Mouse (Mus musculus) hindbrain, postnatal 0 days (tissue): ENCODE measurements around the gene Ltbp4. TPM values are rescaled to one million over a fixed set of nuclear protein-coding genes. Genes with fewer than 3 reads are reported as not detected.

Experiments used
- ATAC-seq: fragments of 200-750 bp; cut with Nextera tagmentation; 2 replicates; pipeline ENCODE4 v1.8.0; 2017; ENCODE audit warnings: mild to moderate bottlenecking, moderate TSS enrichment, moderate library complexity
- DNase-seq: peaks from one replicate; pipeline ENCODE4 v3.0.0-alpha.2; 2015; ENCODE audit warnings: low spot score
- H3K27ac ChIP-seq: fragments of 300-500 bp; sonication (generic); 2 replicates; pipeline ENCODE4 v1.5.1; 2014; ENCODE audit warnings: mild to moderate bottlenecking
- H3K27me3 ChIP-seq: fragments of 300-500 bp; sonication (generic); 2 replicates; pipeline ENCODE4 v1.6.1; 2014; ENCODE audit warnings: low read length, mixed read lengths; ENCODE audit not compliant: insufficient read depth
- H3K36me3 ChIP-seq: fragments of 300-500 bp; sonication (generic); 2 replicates; pipeline ENCODE4 v1.6.1; 2014; ENCODE audit warnings: low read length, mixed read lengths; ENCODE audit not compliant: insufficient read depth
- H3K4me1 ChIP-seq: fragments of 300-500 bp; sonication (generic); 2 replicates; pipeline ENCODE4 v1.6.1; 2014; ENCODE audit warnings: antibody characterized with exemption, low read length, mixed read lengths; ENCODE audit not compliant: insufficient read depth
- H3K4me2 ChIP-seq: fragments of 300-500 bp; sonication (generic); 2 replicates; pipeline ENCODE4 v1.6.1; 2014; ENCODE audit warnings: low read depth, mild to moderate bottlenecking, low read length, moderate library complexity, mixed read lengths
- H3K4me3 ChIP-seq: fragments of 300-500 bp; sonication (generic); 2 replicates; pipeline ENCODE4 v1.5.1; 2014; ENCODE audit warnings: low read length
- H3K9ac ChIP-seq: fragments of 300-500 bp; sonication (generic); replicated peaks from 2 replicates; pipeline ENCODE4 v1.6.1; 2014; ENCODE audit warnings: mild to moderate bottlenecking, low read length, moderate library complexity, mixed read lengths
- H3K9me3 ChIP-seq: fragments of 300-500 bp; sonication (generic); 2 replicates; pipeline ENCODE4 v1.6.1; 2016; ENCODE audit warnings: low read length, mixed read lengths
- CTCF ChIP-seq: IDR thresholded peaks from 2 replicates; pipeline ENCODE4 v1.5.1; 2016; ENCODE audit warnings: antibody characterized with exemption, control low read depth, low read depth
- WGBS: fragments of 180-500 bp; shearing (Covaris S2); extraction: QIAGEN DNeasy Blood & Tissue Kit; methylation state at CpG from one replicate; pipeline ENCODE4 v1.1.7; 2014; 5-methylcytosine and 5-hydroxymethylcytosine counted together
- polyA plus RNA-seq: library from polyadenylated mRNA; unstranded; fragments of >200 nt; fragmentation: Nextera tagmentation; extraction: Ambion mirVana; gene quantifications from 2 replicates; pipeline ENCODE4 v1.2.1, GENCODE M21; 2015
- total RNA-seq: library from RNA; depleted of rRNA; stranded (reverse); fragments of >200 nt; gene quantifications from 2 replicates; pipeline ENCODE4 v1.2.3, GENCODE M21; 2014

The Ltbp4 gene
- total and polyA plus RNA-seq, 2 experiments from 2014 or later = 10.6 to 34.8 TPM

DNA sequence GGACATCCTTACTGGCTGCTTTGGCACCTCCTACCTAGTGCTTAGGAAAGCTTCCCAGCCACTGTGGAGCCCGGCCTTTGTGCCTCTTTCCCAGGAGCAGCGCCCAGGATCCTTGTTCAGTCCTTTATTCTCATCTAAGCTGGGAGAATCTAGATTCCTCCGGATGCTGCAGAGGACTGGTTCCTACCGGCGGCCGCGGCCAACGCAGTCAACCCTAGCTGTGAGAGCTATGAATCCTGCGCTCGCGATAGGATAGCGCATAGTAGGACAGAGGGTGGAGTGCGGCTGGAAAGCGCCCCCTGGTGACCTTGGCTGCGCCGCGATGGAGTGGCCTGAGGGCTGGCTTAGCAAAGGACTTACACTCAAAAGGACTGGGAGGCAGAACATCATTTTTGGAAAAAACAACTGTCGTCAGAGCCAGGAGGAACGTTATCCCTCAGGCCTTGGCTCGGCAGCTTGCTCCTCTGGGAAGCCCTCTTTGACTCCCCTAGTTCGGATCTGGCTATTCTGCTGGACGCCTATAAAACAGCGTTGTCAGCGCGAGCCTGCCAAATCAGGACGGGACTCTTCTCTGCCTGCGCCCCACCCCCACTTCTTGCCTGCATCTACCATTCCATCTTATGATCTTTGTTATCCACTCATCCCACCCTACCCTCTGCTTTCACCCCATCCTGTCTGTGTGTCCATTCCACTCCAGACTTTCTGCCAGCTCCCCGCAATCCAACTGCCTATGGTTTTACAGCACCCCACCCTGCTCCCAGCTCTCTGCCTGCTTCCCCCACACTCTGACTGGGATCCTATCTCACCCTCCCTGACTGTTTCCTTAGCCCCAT is 52.4 kb downstream of the Ltbp4 start:
- TF ChIP-seq CTCF = peak; percentile 50
- H3K27ac ChIP-seq = peak overlapping the region; percentile 54; the same call in 1 of the 2 replicates
- H3K36me3 ChIP-seq = peaks cover 19% of the 10 kb centered on the region
- peak overlapping the region; percentile 17 for H3K4me3 ChIP-seq
- H3K9me3 ChIP-seq = no peaks in the 10 kb centered on the region
- DNase-seq = peak; percentile 53
- H3K9ac ChIP-seq = 0 out of 2 replicates have a peak overlapping the region, but pooled peaks have one; percentile 37
- H3K27me3 ChIP-seq = no peaks in the 10 kb centered on the region
- H3K4me1 ChIP-seq = no peaks in the 10 kb centered on the region
- peak overlapping the region; percentile 45 for H3K4me2 ChIP-seq
- ATAC-seq = peak; percentile 81
- under 1% methylated on average over 28 of the region's 28 CpGs for WGBS

DNA sequence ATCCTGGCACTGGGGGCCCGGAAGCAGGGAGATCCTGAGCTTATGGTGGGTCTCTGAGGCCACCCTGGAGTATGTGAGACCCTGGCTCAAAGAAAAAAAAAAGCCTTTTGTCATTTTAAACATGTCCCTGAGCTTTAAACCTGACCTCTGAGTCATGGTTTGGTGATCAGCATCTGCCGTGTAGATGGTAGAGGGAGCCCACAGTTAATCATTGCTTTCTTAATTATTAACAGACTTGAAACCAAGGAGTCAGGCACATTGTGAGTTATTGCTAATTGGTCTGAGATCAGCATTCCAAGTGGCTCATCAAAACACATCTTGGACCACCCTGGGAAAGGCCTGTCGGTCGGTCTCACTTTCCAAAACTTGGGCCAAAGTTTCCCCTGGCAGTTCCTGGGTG is 55.3 kb downstream of the Ltbp4 start:
- H3K27ac ChIP-seq = no peak overlapping the region
- ATAC-seq (no peak), DNase-seq (no peak)
- H3K36me3 ChIP-seq = peaks cover 47% of the 10 kb centered on the region
- no peak for TF ChIP-seq CTCF
- no peaks in the 10 kb centered on the region for H3K9me3 ChIP-seq
- no peak overlapping the region for H3K4me3 ChIP-seq
- H3K9ac ChIP-seq = no peak overlapping the region
- 61% methylated on average over 4 of the region's 4 CpGs for WGBS
- H3K4me1 ChIP-seq = no peaks in the 10 kb centered on the region
- no peaks in the 10 kb centered on the region for H3K27me3 ChIP-seq
- no peak overlapping the region for H3K4me2 ChIP-seq

DNA sequence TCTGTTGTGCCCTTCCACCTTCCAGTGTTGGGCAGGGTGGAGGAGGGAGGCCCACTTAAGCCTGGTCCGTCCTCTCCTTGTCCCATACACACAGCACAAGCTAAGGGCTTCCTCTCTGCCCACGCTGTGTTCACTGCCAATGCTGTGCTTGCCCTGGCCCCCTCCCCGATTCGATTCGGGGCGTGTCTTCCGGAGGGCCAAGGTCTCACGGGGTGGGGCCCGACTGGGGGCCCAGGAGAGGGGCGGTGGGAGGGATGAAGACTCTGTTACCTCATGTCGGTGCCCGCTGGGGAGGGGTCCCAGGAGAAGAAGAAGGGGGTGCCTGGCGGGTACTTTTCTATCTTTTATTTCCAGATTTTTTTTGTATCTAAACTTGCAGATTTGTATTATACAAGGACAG is 55.8 kb downstream of the Ltbp4 start:
- DNase-seq (no peak), ATAC-seq (no peak)
- Histone ChIP-seq H3K4me2 (no peak overlapping the region), H3K4me3 (no peak overlapping the region), H3K27ac (no peak overlapping the region), H3K4me1 (no peaks in the 10 kb centered on the region), H3K9me3 (no peaks in the 10 kb centered on the region), H3K27me3 (no peaks in the 10 kb centered on the region), H3K36me3 (peaks cover 53% of the 10 kb centered on the region), H3K9ac (no peak overlapping the region)
- TF ChIP-seq CTCF = no peak
- 73% methylated on average over 13 of the region's 13 CpGs for WGBS

DNA sequence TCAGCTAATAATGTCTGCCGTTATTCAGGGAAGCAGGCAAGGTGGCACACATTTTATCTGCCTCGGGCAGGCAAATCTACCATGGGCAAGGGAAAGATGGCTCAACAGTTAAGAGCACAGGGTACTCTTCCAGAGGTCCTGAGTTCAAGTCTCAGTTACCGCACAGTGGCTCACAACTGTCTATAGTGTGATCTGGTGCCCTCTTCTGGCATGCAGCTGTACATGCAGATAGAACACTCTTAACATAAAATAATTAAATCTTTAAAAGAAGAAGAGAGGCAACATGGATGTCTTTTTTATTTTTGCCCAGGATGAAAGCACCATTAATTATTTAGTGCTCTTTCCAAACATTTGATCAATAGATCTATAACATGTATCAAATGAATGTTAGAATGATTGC is 60.3 kb downstream of the Ltbp4 start:
- 91% methylated on average over 3 of the region's 3 CpGs for WGBS
- Histone ChIP-seq H3K27me3 (no peaks in the 10 kb centered on the region), H3K9me3 (no peaks in the 10 kb centered on the region), H3K4me2 (no peak overlapping the region), H3K9ac (no peak overlapping the region), H3K4me1 (no peaks in the 10 kb centered on the region), H3K4me3 (no peak overlapping the region), H3K27ac (no peak overlapping the region), H3K36me3 (peaks cover 84% of the 10 kb centered on the region)
- DNase-seq = peak; percentile 21
- ATAC-seq = no peak
- TF ChIP-seq CTCF = peak; percentile 64

DNA sequence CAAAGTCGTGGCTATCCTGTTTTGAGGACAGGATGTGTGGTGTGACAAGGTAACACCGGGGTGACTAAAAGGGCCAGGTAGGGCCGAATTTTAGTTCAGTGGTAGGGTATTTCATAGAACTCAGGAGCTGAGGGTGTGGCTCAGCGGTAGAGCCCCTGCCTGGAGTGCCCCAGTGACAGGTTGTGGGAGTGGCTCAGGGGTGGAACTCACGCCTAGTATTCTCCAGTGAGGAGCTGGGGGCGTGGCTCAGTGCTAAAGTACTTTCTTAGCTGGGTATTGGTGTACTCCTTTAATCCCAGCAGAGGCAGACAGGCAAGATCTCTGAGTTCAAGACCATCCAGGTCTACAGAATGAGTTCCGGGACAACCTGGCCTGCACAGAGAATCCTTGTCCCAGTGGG is 61.5 kb downstream of the Ltbp4 start:
- H3K9me3 ChIP-seq = no peaks in the 10 kb centered on the region
- no peak overlapping the region for H3K4me3 ChIP-seq
- no peak for TF ChIP-seq CTCF
- H3K4me1 ChIP-seq = no peaks in the 10 kb centered on the region
- H3K27me3 ChIP-seq = no peaks in the 10 kb centered on the region
- 61% methylated on average over 7 of the region's 7 CpGs for WGBS
- H3K27ac ChIP-seq = no peak overlapping the region
- H3K36me3 ChIP-seq = peaks cover 75% of the 10 kb centered on the region
- no peak for ATAC-seq
- DNase-seq = no peak
- H3K9ac ChIP-seq = no peak overlapping the region
- no peak overlapping the region for H3K4me2 ChIP-seq

DNA sequence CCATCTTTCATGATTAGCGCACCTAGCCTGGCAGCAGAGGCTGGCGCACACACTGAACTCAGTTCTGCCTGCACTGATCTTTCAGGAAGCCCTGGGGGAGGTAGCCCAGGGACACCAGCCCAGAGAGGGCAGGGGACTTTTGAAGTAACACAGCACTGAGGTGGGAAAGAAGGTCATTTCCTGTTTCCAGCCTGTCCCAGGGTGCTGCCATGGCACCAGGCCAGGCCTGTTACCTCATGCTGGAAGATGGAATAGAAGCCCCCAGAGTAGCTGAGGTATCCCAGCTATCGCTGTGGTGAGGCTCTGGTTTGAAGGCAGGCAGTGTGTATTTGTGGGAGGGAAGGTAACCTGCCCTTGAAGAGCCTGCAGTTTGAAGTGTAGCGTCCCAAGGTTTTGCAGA is 62.6 kb downstream of the Ltbp4 start:
- H3K27ac ChIP-seq = no peak overlapping the region
- ATAC-seq = no peak
- no peak for TF ChIP-seq CTCF
- H3K36me3 ChIP-seq = peaks cover 78% of the 10 kb centered on the region
- no peak for DNase-seq
- no peaks in the 10 kb centered on the region for H3K9me3 ChIP-seq
- no peak overlapping the region for H3K4me2 ChIP-seq
- H3K9ac ChIP-seq = no peak overlapping the region
- no peaks in the 10 kb centered on the region for H3K27me3 ChIP-seq
- 90% methylated on average over 4 of the region's 4 CpGs for WGBS
- H3K4me1 ChIP-seq = no peaks in the 10 kb centered on the region
- no peak overlapping the region for H3K4me3 ChIP-seq

DNA sequence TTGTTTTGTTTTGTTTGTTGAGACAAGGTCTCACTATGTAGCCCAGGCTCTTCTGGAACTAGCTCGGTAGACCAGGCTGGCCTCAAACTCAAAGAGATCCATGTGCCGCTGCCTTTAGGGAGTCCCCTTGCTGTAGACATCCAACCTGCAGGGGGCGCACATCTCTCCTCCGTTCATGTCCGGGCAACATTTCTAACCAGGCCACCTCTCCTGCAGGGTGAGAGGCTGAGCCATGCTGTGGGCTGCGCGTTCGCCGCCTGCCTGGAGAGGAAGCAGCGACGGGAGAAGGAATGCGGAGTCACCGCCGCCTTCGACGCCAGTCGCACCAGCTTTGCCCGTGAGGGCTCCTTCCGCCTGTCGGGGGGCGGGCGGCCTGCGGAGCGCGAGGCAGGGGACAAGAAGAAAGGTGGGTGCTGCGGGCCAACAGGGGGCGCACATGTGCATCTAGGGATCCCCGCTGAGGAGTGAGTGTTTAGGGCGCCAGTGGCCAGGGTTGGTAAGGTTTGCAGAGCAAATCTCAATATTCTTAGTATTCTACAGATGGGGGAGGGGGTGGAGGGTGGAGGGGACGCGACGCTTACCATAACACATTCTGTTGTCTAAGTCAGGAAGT is 63.6 kb downstream of the Ltbp4 start:
- Histone ChIP-seq H3K9me3 (no peaks in the 10 kb centered on the region), H3K9ac (no peak overlapping the region), H3K4me1 (no peaks in the 10 kb centered on the region), H3K4me3 (no peak overlapping the region), H3K27me3 (no peaks in the 10 kb centered on the region), H3K4me2 (no peak overlapping the region), H3K36me3 (peaks cover 71% of the 10 kb centered on the region), H3K27ac (no peak overlapping the region)
- peak; percentile 62 for TF ChIP-seq CTCF
- DNase-seq (peak; percentile 49), ATAC-seq (0 out of 2 replicates have a peak, but pooled peaks have one; percentile 11)
- WGBS = 66% methylated on average over 32 of the region's 32 CpGs
